Mouse (Mus musculus): ENCODE measurements around the gene Skp1a.
"Not testable (repeated sequence)": the region's sequence is repeated elsewhere in the genome, so short reads cannot be mapped to it uniquely, and the experiment has no call there.

The Skp1a gene

GRCm38 (mm10) chr11:52231606-52232541 is at the start of gene Skp1a:
Gene Skp1a (plus strand): TSS chr11:52231995.
- DNase-seq (ENCODE audit: low read depth, low spot score): peak; percentile 95

- not testable (repeated sequence) for DNase-seq (ENCODE audit: low read depth, low spot score)
Measured at GRCm38 (mm10) chr11:52196496-52197023, 35.2 kb upstream of the Skp1a start.

- no peak for DNase-seq (ENCODE audit: low read depth, low spot score)
Measured at GRCm38 (mm10) chr11:52213887-52214286, 17.9 kb upstream of the Skp1a start, which contains the start of gene Olfr1371. Gene Olfr1371 (minus strand): TSS chr11:52213987.

GRCm38 (mm10) chr11:52220282-52220681 is 11.5 kb upstream of the Skp1a start:
- peak; percentile 74 for DNase-seq (ENCODE audit: low read depth, low spot score)

- not testable (repeated sequence) for DNase-seq (ENCODE audit: low read depth, low spot score)
Measured at GRCm38 (mm10) chr11:52221921-52222320, 9.9 kb upstream of the Skp1a start.

DNA sequence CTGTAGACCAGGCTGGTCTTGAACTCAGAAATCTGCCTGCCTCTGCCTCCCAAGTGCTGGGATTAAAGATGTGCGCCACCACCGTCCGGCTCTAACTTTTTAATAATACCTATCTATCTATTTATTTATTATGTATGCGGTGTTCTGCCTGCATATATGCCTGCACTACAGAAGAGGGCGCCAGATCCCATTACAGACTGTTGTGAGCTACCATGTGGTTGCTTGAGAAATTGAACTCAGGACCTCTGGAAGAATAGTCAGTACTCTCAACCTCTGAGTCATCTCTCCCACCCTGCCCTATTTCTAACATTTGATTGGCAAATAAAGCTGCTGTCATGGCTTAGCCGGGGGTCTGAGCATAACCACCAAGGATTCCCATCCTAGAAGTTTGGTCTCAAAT is 8.9 kb upstream of the Skp1a start:
- DNase-seq (ENCODE audit: low read depth, low spot score): no peak

DNA sequence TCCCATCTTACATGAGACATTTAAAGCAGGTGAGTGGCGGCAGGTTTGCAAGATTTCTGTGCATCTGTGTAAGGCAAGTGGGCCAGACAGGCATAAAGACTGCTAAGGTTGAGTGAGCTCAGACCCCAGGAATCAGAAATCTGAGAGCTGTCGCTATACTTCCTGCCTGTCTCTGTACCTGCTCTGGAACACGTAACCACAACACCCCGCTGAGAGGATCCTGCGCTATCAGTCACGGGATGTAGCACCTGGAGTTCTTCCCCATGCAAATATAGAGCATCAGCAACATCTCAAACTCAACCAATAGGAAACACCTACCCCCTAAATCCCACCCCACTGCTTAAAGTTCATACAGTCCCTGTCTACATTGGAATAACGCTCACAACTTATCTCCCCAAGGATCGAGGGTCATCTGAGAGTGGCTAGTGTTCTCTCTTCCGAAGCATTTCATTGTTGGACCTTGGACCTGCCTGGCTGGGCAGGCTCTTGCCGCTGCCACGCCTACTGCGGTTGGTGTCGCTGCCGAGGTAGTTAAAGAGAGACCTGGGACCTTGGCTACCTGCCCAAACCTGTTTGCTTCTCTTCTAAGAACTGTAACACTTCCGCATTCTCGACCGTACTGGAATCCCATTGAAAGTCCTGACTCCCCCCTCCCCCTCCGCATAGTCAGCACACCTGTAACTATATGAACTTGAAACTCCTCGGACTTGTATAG is 7.7 kb upstream of the Skp1a start:
- peak; percentile 21 for DNase-seq (ENCODE audit: low read depth, low spot score)

- no peak for DNase-seq (ENCODE audit: low read depth, low spot score)
Measured at GRCm38 (mm10) chr11:52225986-52226599, 5.7 kb upstream of the Skp1a start.

GRCm38 (mm10) chr11:52227053-52227452 is 4.7 kb upstream of the Skp1a start:
- DNase-seq (ENCODE audit: low read depth, low spot score): no peak

- no peak for DNase-seq (ENCODE audit: low read depth, low spot score)
Measured at GRCm38 (mm10) chr11:52227466-52228226, 4.1 kb upstream of the Skp1a start.

DNA sequence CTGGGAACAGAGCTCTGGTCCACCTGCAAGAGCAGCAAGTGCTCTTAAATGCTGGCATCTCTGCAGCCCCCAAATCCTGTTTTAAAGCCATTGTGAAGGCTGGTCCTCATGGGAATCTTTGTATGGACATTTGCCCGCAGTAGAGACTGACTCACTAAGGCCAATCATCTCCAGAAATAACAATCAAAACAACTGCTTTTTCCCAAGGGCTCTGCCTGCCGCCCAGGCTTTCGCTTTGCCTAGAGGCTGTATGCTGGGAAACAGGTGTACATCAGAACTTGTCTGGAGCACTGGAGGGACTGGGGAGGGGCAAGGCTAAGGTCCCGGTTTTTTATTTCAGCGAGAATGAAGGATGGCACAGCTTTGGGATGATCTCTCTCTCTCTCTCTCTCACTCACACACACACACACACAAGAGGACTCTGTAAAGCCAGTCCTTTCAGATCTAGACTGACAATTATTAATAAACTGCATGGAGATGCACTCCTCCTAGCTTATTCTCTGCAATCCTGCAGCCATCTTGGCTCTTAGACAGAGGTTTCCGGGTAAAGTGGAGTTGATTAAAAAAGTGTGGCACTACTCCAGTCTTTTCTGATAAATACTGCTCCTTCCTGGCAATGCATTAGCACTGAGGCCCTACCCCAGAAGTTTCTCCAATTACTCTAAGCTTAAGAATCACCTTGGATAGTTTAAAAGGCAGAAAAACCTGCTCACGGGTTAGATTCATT is 2.9 kb upstream of the Skp1a start:
- DNase-seq (ENCODE audit: low read depth, low spot score): no peak

DNA sequence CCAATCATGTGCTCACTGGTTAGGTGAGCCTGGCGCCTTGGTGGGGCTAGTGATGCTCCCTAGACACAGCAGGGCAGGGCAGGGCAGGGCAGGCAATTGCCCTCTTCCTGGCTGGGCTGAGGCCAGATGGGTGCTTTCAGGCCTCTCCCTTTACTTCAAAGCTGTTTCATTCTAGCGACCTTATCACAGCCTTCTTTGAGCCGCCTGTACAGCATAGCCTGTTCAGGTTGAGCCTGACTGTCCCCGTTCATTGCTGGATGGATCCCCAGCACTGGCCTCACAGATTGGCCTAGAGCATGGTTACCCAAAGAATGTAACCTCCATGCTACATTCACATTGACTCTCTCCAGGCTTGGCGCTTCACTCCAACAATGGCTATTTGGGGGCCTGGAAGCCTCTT is 1.1 kb upstream of the Skp1a start:
- no peak for DNase-seq (ENCODE audit: low read depth, low spot score)

DNA sequence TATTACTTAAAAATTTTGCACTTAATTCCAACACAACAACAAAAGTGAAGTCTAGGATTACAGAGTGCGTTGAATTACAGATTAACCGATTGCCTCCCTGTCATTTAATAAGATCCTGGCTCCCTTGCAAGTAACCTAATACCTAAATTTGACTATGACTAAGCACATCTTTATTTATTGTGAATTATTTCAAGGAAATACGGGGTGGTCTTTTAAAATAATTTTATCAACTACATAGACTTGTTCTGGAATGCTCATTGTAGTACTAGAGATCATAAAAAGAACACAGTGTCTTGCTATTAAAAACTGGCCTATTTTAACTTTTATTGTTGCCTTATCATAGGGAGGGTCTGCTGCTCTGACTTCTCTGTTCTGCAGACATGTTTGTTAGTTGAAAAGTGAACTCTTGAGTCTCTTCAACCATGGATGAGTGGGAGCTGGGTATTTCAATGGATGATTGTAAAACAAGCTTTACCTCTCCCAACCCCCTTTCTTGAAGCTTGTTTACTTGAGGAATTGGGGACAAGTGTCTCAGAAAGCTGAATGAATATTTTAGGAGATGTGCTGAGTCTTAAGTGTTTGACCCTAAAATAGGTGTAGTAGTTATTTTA is 1.4 kb downstream of the Skp1a start:
- DNase-seq (ENCODE audit: low read depth, low spot score): no peak

- no peak for DNase-seq (ENCODE audit: low read depth, low spot score)
Measured at GRCm38 (mm10) chr11:52233906-52234305, 2.1 kb downstream of the Skp1a start.

- DNase-seq (ENCODE audit: low read depth, low spot score): no peak
Measured at GRCm38 (mm10) chr11:52234509-52234908, 2.7 kb downstream of the Skp1a start.

- DNase-seq (ENCODE audit: low read depth, low spot score): no peak
Measured at GRCm38 (mm10) chr11:52240898-52241542, 9.2 kb downstream of the Skp1a start.

GRCm38 (mm10) chr11:52249452-52249851 is 17.7 kb downstream of the Skp1a start:
- DNase-seq (ENCODE audit: low read depth, low spot score): no peak

DNA sequence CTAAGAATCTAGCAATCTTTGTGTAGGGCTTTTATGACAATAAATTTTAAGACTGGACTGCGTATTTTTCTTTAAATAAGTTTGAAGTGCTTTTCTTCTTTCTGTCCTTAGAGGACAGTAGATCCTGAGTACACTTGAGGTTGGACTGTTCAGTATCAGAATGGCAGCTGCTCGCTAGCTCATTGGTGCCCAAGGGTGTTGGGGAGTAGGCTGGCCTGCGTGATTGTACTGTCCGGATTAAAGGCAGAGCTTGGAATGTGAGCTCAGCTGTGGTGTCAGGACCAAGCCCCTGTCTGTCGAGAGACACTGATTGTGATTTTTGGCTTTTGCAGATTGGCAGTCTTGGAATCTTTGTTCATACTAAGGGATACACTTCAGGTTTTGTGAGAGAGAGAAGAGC is 20.0 kb downstream of the Skp1a start:
- DNase-seq (ENCODE audit: low read depth, low spot score): no peak

DNA sequence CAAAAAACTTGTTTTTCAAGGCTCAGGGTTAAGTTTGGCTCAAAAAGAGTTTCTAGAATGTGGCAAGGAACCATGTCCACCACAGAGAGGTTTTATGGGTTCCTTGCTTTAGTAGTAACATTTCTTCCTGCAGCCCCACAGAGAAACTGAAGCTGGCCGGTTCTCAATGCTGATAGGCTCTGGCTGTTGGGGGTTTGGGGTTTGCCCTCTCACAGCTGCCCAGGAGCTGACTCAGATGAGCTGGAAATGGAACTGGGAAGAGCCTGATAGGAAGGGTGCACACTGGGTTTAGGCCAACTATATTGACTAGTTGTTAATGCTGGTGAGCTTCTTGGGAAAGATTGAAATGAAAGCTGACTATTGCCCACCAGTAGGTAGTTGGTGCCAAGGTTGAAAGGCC is 20.9 kb downstream of the Skp1a start:
- no peak for DNase-seq (ENCODE audit: low read depth, low spot score)

Data from mesoderm, embryonic 11.5 days (tissue).